Mouse (Mus musculus) thymus, postnatal 0 days (tissue): Measurements from ENCODE around the gene Bphl. TPM values are rescaled to one million over a fixed set of nuclear protein-coding genes. Genes with fewer than 3 reads are reported as not detected.
A peak's percentile ranks its signal among the peaks of the same experiment; 100 is the strongest.
"Not testable (repeated sequence)": the region's sequence is repeated elsewhere in the genome, so short reads cannot be mapped to it uniquely, and the experiment has no call there.

ENCODE experiments used
- DNase-seq: peaks from one replicate; pipeline ENCODE4 v3.0.0-alpha.2; 2015; ENCODE audit warnings: low spot score
- polyA plus RNA-seq: library from polyadenylated mRNA; unstranded; fragments of >200 nt; fragmentation: Nextera tagmentation; extraction: Ambion mirVana; gene quantifications from 2 replicates; pipeline ENCODE4 v1.2.1, GENCODE M21; 2015

Bphl gene
- polyA plus RNA-seq, 1 experiment from 2014 or later = 68.7 TPM

DNA sequence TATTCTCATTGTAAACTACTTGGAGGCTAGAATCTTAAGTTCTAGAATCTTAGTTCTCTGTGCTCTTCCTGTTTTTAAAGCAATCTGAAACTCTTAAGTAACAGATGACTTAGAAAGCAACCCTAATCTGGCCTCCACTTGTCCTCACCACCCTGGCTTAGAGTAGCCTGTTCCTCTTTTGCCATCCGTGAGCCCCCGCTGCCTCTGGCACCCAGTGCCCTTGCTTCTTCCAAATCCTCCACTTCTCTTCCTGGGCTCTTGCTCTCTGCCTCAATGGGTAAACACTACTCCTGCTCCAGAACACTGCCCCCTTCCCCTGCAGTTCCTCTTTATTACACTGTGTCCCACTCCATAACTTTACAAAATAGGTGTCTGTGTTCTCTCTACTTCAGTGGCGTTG, 14.3 kb downstream of the Bphl start:
- DNase-seq = no peak

DNA sequence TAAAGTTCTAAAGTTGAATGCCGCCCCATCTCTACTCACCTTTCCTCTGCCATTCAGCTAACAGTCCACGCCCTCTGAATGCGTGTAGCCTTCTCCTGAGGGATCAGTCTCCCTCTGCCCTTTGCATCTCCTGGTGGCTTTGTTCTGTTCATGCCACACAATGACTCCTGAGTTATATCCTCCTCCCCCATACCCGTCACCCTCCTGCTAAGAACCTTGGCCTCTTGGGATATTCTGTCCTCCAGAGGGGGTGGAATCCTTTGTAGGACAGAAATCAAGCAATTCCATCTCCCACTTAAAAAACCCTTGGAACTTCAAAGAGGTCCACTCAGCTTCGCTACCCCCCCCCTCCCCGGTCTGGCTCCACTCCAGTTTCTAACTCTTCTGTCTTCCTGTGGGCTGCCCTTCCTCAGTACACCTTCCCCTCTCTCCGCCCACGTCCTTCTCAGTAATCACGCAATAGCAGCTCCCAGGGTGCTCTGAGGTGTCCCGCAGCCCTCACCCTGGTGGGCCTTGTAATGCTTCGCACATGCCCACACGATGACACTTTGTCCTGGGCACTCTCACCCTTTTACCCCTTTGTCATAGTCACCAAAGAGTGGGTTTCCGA, 16.4 kb downstream of the Bphl start:
- DNase-seq = no peak

DNA sequence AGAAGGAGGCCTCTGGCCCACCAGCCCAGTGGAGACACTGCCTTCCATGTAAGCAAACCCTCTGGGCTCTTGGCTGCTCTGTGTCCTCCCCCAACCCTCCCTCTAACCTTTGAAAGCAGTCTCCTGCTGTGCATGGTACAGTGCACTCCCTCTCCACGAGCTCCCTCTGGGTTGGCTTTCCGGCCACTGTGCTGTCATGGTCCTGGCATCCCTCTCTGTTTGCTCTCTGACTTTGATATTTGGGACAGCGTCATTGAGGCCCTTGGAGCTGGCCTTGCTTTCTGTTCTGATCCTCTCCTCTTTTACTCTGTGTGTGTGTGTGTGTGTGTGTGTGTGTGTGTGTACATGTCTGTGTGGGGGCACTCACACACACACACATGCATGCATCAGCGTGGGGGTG, 17.0 kb downstream of the Bphl start:
- DNase-seq = no peak

DNA sequence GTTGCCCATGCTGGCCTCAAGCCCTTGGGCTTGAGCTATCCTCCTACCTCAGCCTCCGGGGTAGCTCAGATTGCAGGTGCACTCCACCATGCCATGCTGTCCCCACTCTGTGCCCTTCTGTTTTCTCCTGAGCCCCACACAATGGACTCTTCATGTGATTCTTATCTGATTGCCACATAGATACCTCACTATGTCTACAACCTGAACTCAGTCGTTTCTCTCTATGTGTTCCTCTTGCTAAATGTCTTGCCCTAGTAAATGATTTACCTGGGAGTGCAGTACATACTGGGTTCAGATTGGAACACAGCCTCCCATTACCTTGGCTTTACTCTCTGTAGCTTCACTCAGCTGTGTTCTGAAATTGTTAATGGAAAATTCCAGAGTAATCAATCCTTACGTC, 17.6 kb downstream of the Bphl start:
- DNase-seq = no peak

DNA sequence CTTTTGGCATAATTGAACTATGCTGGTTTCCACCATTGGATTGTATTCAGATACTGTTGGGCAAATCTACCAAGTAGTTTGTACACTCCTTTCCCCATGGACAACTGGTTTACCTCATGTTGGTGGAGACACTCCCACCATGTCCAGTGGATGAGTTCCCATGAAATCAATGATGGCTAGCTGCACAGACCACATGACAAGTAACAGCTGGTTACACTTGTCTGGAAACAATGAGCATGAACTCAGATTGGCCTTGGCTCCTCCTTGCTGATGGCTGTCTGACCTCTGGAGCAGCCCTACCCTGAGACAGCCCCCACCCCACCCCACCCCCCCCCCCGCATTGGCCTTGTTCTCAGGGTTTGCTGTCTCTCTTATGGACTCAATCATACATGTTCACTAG, 19.9 kb downstream of the Bphl start:
- DNase-seq = no peak

DNA sequence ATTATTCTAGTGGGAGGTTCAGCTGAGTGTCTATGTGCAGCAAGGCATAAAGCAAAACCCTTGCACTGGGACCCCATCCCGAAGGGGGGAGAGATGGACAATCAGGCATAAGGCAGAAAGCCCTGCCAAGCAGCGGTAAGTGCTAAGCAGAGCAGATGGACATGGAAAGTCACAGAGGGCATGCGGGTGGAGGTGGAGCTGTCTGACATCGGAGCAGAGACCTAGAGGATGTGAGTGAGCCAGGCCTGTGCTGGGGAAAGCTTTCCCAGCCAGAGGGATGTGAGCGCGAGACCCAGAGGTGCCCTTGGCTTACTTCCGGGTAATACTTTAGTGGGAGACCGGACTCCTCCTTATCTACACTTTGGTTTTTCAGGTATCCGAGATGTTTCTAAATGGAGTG, 22.7 kb downstream of the Bphl start:
- no peak for DNase-seq

DNA sequence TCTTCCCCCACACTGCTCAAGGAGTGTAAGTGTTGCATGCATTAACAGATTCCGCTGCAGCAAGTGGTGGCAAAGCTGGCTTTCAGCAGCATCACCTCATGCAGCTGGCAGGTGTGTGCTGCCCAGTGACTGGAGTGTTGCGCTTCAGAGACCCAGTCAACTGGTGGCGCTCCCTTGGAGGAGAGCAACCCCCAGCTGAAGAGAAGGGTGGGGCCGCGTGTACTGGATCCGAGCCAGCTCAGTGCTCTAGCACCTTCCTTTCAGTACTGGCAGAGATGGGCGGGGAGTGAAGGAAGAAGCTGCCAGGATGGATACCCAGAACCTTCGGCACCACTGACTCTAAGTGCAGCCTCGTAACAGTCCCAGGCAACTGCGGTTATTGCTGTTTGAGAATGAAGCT, 25.1 kb downstream of the Bphl start:
- no peak for DNase-seq

DNA sequence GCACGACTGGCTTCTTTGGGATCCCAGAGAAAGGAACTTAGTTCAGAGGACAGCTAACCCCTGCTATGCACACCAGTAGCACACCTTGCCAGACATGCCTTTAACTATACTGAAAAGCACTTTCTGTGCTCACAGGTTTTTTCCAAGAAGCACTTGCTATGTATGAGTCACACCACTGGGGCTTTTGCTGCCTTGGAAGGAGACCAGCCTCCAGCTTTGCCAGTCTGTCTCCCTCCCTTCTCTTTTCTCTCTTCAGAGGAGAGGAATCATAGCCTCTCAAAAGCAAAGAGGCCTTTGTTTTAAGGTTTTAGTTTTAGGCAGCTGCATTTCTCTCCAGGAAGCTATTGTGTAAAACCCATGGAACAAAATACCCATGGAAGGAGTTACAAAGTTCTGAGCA, 29.0 kb downstream of the Bphl start:
- DNase-seq = no peak

DNA sequence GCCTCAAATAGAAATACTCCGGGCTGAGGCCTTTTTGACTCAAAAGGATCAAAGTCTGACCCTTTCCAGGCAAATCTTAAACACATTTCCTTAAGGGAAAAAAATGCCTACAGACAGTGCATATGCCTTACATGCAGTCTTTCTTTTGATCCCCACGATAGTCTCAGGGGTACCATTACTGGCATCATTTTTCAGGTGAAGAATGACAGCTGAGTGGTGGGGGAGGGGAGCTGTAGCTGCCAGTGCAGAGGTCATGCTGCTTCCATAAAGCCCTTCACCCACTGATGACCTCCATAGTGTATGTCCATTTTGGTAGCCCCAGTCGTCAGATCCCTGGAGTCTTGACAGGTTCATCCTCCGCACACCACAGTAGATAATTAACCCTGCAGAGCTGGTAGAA, 32.9 kb downstream of the Bphl start:
- DNase-seq = no peak

DNA sequence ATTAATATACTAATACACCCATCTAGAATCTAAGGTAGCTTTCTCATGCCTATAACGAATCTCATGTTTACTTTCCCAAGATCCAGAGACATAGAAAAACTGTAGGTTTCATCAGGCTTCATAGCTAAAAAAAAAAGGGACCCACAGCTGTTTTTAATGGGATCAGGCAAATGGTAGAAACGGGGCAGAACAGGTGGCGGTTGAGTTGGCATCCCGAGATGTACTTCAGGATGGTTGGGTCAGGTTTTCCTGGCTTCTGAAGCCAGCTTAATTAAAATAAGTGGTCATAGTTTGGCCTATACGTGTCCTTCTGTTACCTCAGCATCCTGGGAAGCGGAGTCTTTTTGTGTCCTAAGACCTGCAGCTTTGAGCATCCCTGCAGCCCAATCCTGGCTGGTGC, 34.4 kb downstream of the Bphl start:
- DNase-seq = no peak

DNA sequence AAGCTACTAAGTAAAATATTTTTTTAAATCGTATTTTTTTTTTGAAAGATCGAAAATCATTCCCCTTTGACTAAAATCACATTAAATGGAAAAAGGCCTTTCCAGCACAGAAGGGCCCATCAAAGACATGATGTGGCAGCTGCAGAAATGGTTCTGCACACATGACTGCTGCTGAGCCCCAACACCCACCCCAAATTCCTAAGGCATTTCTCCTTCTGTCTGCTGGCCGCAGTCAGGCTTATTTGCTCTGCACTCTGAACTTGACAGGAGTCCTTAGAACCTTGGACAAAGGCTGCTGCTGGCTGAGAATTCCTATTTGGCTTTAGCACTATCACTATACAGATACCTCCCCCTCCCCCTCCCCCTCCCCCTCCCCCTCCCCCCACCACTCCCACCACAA, 35.5 kb downstream of the Bphl start:
- no peak for DNase-seq

DNA sequence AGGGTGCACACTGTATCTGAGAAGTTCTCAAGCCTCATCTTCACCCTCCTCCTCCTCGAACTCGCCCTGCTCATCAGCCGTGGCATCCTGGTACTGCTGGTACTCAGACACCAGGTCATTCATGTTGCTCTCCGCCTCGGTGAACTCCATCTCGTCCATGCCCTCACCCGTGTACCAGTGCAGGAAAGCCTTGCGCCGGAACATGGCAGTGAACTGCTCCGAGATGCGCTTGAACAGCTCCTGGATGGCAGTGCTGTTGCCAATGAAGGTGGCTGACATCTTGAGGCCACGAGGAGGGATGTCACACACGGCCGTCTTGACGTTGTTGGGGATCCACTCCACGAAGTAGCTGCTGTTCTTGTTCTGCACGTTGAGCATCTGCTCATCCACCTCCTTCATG, 37.0 kb downstream of the Bphl start:
- DNase-seq = not testable (repeated sequence)

DNA sequence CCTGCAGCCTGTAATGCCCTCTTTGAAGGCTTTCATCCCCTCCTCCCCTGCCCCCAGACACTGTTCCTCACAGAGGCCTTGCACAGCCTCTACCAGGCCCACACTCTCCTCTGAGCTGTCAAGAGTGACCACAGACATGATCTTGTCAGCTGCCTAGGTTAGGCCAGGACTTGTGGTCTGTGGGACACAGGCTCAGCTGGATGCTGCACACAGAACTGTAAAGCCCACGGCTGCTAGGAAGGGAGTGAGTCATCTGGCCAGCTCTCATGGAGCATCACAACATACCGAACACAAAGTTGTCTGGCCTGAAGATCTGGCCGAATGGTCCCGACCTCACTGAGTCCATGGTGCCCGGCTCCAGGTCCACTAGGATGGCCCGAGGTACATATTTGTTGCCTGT, 38.5 kb downstream of the Bphl start:
- DNase-seq = not testable (repeated sequence)

DNA sequence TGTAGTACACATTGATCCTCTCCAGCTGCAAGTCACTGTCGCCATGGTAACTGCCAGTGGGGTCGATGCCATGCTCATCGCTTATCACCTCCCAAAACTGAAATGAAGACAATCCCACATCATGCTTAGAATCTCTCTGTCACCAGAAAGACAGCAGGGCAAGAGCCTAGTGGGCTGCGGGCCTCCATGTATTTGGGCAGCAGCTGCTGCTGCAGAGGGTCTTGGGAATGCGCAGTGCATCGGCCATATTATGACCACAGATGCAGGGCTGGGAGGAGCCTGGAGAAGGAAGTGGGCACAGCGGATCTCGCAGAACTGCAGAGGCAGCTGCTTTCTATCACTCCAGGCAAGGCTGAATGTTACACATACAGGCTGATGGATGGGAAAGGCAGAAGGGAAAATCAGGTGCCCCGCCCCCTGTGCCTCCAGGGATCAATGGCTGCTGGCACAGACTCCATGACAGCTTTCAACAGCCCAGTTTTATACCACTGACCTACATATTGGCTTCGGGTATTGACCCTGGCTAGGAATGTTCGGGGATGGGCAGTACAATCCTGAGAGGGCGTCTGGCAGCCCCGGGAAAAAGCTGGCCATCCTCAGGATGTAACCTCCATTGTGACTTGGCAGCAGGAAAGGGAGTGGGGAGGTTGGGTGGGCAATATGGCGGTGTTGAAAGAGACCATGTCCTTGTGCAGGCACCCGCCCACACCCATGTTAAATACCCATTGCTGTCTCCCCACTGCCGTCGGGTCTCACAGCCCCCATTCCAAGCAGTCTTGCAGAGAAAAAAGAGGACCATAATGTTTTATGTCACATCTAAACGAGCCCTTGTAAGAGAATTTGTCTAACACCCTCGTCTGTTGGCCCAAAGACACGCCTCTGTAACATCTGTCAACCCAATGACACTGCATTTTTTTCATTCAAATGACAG, 39.4 kb downstream of the Bphl start:
- DNase-seq = peak; percentile 58

DNA sequence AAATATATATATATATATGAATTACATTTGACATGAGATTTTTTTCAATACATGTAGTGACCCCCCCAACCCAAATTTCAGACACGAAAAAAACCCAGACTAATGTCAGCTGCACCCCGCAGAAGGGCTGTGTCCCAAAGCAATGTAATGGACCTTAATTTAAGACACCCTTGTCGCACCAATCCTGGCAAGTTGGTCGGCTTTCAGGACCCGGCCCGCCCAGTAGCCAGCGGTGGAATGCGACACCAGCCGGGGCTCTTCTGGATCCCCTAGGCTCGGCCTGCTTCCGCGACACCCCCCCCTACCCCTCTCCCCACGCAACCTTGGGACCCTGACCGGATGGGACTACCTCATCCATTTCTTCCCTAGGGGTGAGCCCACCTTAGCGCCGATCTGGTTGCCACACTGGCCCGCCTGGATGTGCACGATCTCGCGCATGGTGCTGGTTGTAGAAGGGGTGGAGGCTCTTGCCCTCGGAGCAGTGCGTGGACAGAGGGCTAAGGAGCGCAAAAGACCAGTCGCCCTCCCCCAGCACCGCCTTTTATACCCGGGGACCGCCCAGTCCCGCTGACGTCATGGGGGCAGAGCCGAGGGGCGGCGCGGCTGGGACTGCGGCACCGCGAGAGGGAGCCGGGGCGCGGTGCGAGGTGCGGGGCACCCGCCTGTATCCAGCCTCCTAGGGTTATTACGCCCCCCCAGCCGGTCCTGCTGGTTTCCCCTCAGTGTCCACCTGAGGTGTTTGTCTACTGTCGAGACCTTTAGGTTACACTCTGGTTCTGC, 40.3 kb downstream of the Bphl start, which contains the start of gene Tubb2a:
Gene Tubb2a, minus strand, starts transcription at position 516 of the 780 bp plus-strand sequence.
- DNase-seq = peak; percentile 92

DNA sequence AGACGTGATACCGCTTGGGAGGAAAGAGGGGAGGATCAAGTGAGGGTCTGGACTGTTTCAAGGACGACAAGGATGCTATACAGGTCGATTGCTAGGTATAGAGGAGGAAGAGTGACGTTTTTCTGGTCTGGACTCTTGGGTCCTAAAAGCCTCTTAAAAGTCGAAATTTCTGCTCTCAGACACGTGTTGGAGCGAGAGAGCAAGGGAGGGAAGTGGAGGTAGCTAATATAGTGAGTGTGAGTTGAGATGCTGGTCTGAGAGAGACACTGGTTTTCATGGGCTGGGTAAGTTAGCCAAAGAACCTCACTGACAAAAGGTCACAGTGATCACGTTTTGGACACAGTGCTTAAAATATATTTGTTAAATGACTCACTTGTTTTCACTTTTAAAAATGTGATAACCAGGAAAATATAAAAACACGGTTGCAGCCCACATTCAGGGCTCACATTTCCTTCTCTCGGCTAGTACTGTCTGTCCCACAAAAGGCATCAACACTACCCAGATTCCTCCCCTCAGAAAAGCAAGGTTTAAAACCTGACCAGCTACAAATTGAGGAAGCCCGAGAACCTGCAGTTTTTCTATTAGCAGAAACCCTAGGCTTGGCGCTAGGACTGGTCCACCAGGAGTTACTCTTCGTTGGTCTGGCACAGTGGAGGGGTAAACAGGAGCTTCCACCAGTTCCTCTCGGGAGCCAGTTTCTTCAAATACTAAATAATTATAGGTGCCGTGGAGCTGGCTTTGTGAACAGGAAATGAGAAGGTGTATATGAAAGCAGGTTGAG, 41.3 kb downstream of the Bphl start:
- DNase-seq = no peak

DNA sequence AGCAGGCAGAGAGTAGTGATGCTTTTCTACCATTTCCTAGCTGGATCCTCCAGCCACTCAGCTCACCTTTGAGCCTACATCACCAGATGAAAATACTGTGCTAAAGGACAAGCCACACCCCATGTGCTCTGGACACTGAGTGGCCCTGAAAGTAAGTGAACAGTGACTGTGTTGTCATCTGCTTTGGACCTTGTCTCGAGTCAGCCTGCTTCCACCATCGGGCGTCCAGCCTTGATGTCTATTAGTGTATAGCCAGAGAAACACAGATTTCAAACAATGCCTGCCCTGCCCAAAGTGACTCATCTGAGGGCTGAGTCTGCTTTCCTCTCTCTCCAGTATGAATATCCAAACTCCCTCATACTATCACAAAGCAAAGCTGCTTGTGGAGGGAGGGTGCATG, 42.4 kb downstream of the Bphl start:
- no peak for DNase-seq

DNA sequence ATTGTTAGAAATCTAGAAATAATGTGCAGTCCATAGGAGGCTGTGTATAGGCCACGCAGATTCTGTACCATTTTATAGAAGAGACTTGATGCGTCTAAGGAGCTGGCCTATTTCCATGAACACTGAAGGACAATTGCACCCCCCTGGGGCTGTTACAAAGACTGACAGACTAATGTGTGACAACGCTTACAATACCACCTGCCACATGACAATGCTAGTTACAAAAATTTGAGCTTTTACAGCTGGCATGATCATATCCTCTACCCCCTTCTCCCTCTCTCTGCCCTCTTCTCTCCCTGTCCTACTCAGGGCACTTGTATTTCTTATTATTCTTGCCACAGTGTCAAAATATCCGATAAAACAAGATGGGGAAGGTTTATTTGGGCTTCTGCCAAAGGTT, 44.5 kb downstream of the Bphl start:
- no peak for DNase-seq

DNA sequence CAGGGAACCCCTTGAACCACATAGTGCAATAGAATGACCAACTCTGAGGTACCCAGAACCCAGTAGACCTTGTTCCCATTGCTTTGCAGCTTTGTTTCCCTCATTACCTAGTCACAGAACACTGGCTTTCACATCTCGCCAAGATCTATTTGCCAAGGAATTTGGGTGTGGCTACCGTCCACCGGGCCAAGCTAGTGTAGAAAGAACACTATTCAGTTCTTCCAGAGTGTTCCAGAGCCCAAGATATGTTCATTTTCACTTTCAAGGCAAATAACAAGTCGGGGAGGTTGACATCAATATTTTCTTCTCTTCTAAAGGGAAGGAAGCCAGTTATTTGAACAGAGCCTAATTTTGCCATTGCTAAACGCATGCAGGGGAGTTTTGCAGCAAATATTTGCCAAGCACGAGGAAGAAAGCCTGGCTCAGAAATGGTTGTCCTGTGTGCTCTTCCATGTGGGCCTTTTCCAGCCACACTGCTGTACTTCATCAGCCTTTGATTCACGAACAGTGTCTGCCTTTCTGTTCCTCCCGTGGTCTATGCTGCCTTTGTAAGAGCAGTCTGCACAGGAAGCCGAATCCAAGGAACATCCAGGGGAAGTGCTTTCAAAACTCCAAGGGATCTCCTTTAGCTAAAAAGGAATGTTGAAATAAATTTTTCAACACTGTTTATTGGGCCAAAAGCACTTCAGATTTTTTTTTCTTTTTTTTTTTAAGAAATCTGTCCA, 46.8 kb downstream of the Bphl start:
- no peak for DNase-seq

DNA sequence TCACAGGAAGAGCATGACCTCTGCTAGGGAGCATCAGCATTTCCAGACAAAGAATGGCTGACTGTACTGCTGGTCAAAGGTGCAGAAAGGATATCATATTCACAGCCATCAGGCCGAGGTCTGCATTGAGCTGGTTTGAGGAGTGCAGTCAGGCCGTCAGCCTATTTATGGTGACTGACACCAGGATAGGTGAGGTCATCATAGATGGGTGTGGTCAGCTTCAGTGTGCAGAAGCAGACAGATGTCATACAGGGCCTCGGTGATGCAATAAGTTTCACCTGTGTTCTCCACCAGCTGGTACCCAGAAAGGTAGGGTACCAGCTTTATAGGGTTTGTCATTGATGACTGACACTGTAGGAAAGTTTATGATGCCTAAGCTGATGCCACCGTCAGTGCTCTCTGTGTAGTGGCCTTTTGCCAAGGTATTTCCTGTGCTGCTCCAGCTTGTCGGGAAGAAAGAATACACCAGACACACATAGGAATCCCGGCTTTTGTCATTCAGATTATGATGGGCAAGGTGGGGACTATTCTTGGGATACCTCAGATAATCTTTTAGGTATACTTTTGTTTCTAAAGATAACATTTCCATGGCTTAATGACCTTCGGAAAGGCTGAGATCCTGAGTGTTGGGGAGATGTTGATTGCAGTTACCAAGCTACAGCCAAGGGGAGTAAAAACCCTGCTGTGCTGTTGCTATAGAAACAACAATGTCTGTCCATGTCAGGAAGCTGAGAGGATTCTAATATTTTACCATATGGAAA, 49.8 kb downstream of the Bphl start:
- DNase-seq = no peak
